Mouse (Mus musculus): ENCODE data around the gene Slc41a1. TPM values are rescaled to one million over a fixed set of nuclear protein-coding genes. Genes with fewer than 3 reads are reported as not detected.
"Not testable (repeated sequence)": the region's sequence is repeated elsewhere in the genome, so short reads cannot be mapped to it uniquely, and the experiment has no call there.

The Slc41a1 gene
- 10 to 100 TPM; 52.4 to 61.4 TPM for total RNA-seq (2021)

GRCm38 (mm10) chr1:131827207-131827786, at the start of gene Slc41a1:
Slc41a1 (plus strand) TSS chr1:131827493.
- intact Hi-C loops (cut with DNase I): loop anchor here (5.0 kb wide), 2 partner anchors 55 to 80 kb away; no protein-coding TSS in a partner anchor
- DNase-seq (ENCODE audit: low spot score): peak; percentile 9

GRCm38 (mm10) chr1:131794591-131794990, 32.7 kb upstream of the Slc41a1 start:
- DNase-seq (ENCODE audit: low spot score): no peak
- intact Hi-C loops (cut with DNase I): no loop called here

- intact Hi-C loops (cut with DNase I): no loop called here
- DNase-seq (ENCODE audit: low spot score): no peak
Observed at GRCm38 (mm10) chr1:131795171-131795570, 32.1 kb upstream of the Slc41a1 start.

- intact Hi-C loops (cut with DNase I): no loop called here
- peak; percentile 17 for DNase-seq (ENCODE audit: low spot score)
Observed at GRCm38 (mm10) chr1:131797202-131797909, 29.9 kb upstream of the Slc41a1 start, which contains the start of gene Pm20d1. Pm20d1 (plus strand) TSS chr1:131797381.

- intact Hi-C loops (cut with DNase I): no loop called here
Observed at GRCm38 (mm10) chr1:131800001-131800400, 27.3 kb upstream of the Slc41a1 start.

GRCm38 (mm10) chr1:131801071-131801470, 26.2 kb upstream of the Slc41a1 start:
- intact Hi-C loops (cut with DNase I): no loop called here
- DNase-seq (ENCODE audit: low spot score): no peak

More at GRCm38 (mm10) chr1:131800001-131800400, 27.3 kb upstream of the Slc41a1 start:
- no peak for DNase-seq (ENCODE audit: low spot score)

GRCm38 (mm10) chr1:131802652-131803051, 24.6 kb upstream of the Slc41a1 start:
- no peak for DNase-seq (ENCODE audit: low spot score)
- intact Hi-C loops (cut with DNase I): no loop called here

GRCm38 (mm10) chr1:131804166-131804565, 23.1 kb upstream of the Slc41a1 start:
- intact Hi-C loops (cut with DNase I): no loop called here
- no peak for DNase-seq (ENCODE audit: low spot score)

- no peak for DNase-seq (ENCODE audit: low spot score)
- intact Hi-C loops (cut with DNase I): no loop called here
Observed at GRCm38 (mm10) chr1:131808986-131809385, 18.3 kb upstream of the Slc41a1 start.

- intact Hi-C loops (cut with DNase I): no loop called here
- DNase-seq (ENCODE audit: low spot score): no peak
Observed at GRCm38 (mm10) chr1:131809651-131810050, 17.6 kb upstream of the Slc41a1 start.

GRCm38 (mm10) chr1:131811393-131811792, 15.9 kb upstream of the Slc41a1 start:
- intact Hi-C loops (cut with DNase I): no loop called here

GRCm38 (mm10) chr1:131812006-131812405, 15.3 kb upstream of the Slc41a1 start:
- DNase-seq (ENCODE audit: low spot score): no peak
- intact Hi-C loops (cut with DNase I): no loop called here

More at GRCm38 (mm10) chr1:131811393-131811792, 15.9 kb upstream of the Slc41a1 start:
- DNase-seq (ENCODE audit: low spot score): no peak

- DNase-seq (ENCODE audit: low spot score): no peak
- intact Hi-C loops (cut with DNase I): no loop called here
Observed at GRCm38 (mm10) chr1:131812631-131813295, 14.5 kb upstream of the Slc41a1 start.

- no peak for DNase-seq (ENCODE audit: low spot score)
- intact Hi-C loops (cut with DNase I): no loop called here
Observed at GRCm38 (mm10) chr1:131813731-131814130, 13.6 kb upstream of the Slc41a1 start.

- intact Hi-C loops (cut with DNase I): no loop called here
- no peak for DNase-seq (ENCODE audit: low spot score)
Observed at GRCm38 (mm10) chr1:131814191-131814590, 13.1 kb upstream of the Slc41a1 start.

GRCm38 (mm10) chr1:131816886-131817285, 10.4 kb upstream of the Slc41a1 start:
- DNase-seq (ENCODE audit: low spot score): no peak
- intact Hi-C loops (cut with DNase I): no loop called here

- intact Hi-C loops (cut with DNase I); DNase-seq (ENCODE audit: low spot score): not testable (repeated sequence)
Observed at GRCm38 (mm10) chr1:131820353-131820752, 6.9 kb upstream of the Slc41a1 start.

GRCm38 (mm10) chr1:131820887-131821328, 6.4 kb upstream of the Slc41a1 start:
- intact Hi-C loops (cut with DNase I): no loop called here
- DNase-seq (ENCODE audit: low spot score): no peak

- intact Hi-C loops (cut with DNase I): no loop called here
- no peak for DNase-seq (ENCODE audit: low spot score)
Observed at GRCm38 (mm10) chr1:131822292-131822691, 5.0 kb upstream of the Slc41a1 start.

GRCm38 (mm10) chr1:131822856-131823492, 4.3 kb upstream of the Slc41a1 start:
- intact Hi-C loops (cut with DNase I): no loop called here

More at GRCm38 (mm10) chr1:131822856-131823492, 4.3 kb upstream of the Slc41a1 start:
- DNase-seq (ENCODE audit: low spot score): no peak
